Mouse (Mus musculus) lung, adult 18-20 months (tissue): ENCODE measurements around the gene Gtf3c6.

ENCODE experiments used
- DNase-seq, 2 experiments: peaks; one replicate each; pipeline ENCODE4 v3.0.0; 2022; ENCODE audit warnings: mixed read lengths in 2 of 2

Gtf3c6 gene

DNA sequence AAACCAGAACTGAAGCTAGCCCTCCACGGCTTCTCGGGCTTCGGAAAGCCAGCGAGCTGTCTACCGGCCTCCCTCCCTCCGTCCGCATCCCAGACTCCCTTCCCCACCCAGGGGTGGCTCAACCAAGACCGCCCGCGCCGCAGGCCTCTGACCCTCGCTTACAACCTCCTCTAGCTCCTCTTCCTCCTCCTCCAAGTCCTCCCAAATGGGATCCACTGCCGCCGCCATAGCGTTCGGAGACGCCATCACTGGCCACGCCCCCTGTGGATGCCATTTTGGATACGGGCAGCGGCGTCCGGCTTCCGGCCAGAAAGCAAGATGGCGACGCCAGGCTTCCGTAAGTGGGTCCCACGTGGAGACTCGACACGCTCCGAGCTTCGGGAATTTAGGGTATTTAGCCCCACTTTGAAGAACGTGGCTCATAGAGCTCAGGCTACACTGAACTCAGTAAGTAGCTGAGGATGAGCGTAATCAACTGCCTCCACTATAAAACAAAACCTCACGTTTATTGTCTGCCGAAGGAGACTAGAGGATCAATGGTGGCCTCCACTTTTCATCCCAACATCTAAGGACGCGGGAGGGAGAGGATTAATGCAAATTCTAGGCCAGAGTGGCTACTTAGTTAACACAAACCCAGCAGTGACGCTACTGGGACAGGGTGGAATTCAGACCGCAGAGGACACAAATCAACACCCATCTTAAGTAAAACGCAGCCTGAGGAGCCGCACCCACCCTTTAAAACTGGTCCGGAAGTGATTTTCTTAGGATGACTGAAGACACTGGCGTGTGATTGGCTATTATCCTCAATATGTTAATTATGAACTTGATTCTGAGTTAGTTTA is at the start of gene Gtf3c6:
Gtf3c6 (minus strand) TSS at position 695 of the 842 bp plus-strand sequence.
- peak; percentile 91 to 93 for DNase-seq

GRCm38 (mm10) chr10:40305989-40306388 is 48.1 kb upstream of the Gtf3c6 start:
- DNase-seq: no peak

- peak; percentile 99 to 100 for DNase-seq
Measured at GRCm38 (mm10) chr10:40302140-40302985, 44.5 kb upstream of the Gtf3c6 start, which contains the start of gene Amd1. Gene Amd1, minus strand, starts transcription at chr10:40302186.

DNA sequence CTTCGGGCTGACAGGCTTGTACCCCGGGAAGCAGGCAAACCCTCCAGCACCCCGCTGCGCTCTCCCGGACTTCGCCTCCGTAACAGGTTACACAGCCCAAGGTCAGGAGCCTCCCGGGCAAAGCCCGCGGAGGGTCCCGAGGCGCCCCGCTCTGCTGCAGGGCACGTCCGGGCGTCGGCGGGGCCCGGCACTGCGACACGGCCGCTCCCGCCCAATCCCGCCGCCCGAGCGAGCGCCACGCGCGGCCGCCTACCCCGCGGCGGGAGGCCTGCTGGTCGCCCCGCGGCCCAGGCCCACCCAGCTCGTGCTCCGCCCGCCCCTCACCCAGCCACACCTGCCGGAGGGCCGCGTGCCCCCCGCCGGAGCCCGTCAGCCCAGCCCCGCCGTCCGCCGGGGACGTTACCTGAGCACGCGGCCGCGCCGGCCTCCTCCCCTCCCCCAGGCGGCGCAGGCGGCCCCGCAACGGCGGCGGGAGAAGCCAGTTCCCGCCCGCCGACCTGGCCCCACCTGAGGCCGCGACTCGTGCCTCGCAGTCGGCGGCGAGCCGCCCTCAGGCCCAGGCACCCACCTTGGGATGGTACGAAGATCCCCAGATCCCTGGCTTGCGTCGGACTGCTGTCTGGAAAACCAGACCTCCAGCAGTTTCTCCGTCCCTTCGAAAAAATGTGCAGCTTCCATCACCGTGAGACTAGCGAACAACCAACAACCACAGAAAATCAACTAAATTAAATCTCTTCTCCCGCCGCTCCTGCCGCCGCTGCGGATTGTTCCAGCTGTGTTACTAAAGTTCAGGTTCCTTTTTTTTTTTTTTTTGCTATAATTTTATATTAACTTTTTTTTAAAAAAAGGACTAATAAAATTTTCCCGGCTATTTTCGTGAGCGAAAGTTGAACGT is 43.5 kb upstream of the Gtf3c6 start:
- DNase-seq: peak; percentile 37 to 39

GRCm38 (mm10) chr10:40300648-40301171 is 42.8 kb upstream of the Gtf3c6 start:
- DNase-seq: peak; percentile 87 to 89

- DNase-seq: no peak
Measured at GRCm38 (mm10) chr10:40292640-40293039, 34.7 kb upstream of the Gtf3c6 start.

- no peak for DNase-seq
Measured at GRCm38 (mm10) chr10:40286767-40287166, 28.9 kb upstream of the Gtf3c6 start.

- DNase-seq: no peak
Measured at GRCm38 (mm10) chr10:40285571-40285970, 27.7 kb upstream of the Gtf3c6 start.

GRCm38 (mm10) chr10:40284997-40285396 is 27.1 kb upstream of the Gtf3c6 start:
- no peak for DNase-seq

GRCm38 (mm10) chr10:40284179-40284831 is 26.4 kb upstream of the Gtf3c6 start:
- no peak for DNase-seq

GRCm38 (mm10) chr10:40283636-40284035 is 25.7 kb upstream of the Gtf3c6 start:
- DNase-seq: no peak

DNA sequence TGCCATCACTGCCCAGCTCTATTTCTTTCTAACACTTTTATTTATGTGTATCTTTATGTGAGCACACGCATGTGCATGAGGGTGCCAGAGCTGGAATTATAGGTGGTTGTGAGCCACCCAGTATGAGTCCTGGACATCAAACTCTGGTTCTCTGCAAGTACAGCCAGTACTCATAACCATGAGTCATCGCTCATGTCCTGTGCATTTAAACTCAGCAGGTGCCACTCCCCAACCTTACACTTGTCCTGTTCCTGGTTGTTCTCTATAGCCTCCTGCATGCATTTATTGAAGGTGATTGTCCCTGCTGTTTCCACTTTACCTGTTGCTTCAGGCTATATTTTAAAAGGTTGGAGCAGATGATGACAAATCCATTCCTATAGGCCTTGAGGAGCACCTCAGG is 23.7 kb upstream of the Gtf3c6 start:
- DNase-seq: no peak

DNA sequence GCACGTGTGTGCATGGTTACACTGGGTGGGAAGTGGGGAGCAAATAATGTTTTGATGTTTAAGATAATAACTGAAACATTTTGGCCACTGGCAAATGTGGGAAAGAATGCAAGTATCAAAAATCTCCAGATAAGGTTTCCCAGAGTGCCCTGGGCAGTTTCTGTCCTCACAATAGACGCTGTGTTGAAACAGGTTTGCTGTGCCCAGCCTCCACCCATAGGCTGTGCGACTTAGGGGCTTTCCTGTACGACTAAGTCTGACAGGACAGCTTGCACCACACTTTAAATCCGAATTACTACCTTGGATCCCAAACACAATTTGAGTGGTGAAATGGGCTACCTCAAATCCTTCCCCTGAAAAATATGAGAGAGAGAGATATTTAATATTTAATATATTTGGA is 20.4 kb upstream of the Gtf3c6 start:
- no peak for DNase-seq

DNA sequence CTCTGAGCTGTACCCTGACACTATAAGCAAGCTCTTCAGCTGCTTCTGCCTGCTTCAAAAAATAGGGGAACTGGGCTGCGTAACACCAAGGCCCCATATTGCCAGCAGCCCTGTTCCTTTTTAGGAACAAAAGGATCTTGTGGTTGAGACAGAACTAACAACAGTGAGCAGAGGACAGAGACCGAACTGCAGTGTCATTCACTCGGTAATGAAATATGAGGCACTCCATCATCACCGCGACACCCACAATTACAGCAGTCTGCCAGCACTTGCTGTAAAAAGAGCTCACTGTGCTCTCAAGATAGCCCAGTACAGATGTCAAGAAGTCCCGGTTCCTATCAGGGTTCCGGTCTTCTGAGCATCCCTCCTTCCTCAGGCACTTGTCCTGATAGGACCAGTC is 18.1 kb upstream of the Gtf3c6 start:
- no peak for DNase-seq

GRCm38 (mm10) chr10:40273938-40274337 is 16.0 kb upstream of the Gtf3c6 start:
- DNase-seq: no peak

GRCm38 (mm10) chr10:40271216-40271615 is 13.3 kb upstream of the Gtf3c6 start:
- no peak for DNase-seq

DNA sequence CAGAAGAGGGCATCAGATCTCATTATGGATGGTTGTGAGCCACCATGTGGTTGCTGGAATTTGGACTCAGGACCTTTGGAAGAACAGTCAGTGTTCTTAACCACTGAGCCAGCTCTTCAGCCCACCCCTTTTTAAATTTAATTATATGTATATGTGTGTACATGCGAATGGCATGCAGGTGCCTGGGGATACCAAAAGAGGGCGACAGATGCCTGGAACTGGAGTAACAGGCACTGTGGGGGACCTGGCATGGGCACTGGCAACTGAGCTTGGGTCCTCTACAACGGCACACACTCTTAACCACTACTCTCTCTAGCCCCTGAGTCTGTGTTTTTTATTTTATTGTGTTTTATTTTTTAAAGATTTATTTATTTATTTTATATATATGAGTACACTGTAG is 7.0 kb upstream of the Gtf3c6 start:
- no peak for DNase-seq

- DNase-seq: no peak
Measured at GRCm38 (mm10) chr10:40263691-40264090, 5.8 kb upstream of the Gtf3c6 start.

GRCm38 (mm10) chr10:40262200-40262599 is 4.3 kb upstream of the Gtf3c6 start:
- DNase-seq: peak in 1 of 2 experiments; percentile 24

- DNase-seq: no peak
Measured at GRCm38 (mm10) chr10:40260305-40260704, 2.4 kb upstream of the Gtf3c6 start.

DNA sequence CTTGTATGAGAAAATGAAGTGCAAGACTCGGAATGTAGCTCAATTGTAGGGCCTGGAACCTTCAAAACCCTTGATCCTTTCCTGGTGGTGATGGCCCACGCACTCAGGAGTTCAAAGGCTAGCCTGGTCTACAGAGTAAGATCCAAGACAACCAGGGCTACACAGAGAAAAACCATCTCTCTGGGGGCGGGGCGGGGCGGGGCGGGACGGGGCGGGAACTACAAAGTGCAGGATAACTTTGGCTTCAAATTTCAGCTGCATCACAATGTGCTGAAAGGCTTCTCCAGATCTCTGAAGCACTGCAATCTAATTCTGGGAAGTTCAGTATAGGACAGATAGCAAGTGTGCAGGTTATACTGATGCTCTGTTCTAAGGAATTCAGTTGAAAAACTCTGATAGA is 1.6 kb upstream of the Gtf3c6 start:
- no peak for DNase-seq

- DNase-seq: peak; percentile 9 to 64
Measured at GRCm38 (mm10) chr10:40258976-40259375, 1.1 kb upstream of the Gtf3c6 start.
